Comparison of ENCODE assay signal across 11 mouse cellular contexts in genomic region chr13:58065316-58065715, GRCm38 (mm10). TPM values are rescaled to one million over a fixed set of nuclear protein-coding genes. Genes with fewer than 3 reads are reported as not detected.
DNase-seq lines count a peak whose midpoint lies in the region; ATAC-seq and TF ChIP-seq lines count a peak whose summit lies in the region.
"Had no signal": no experiment of that assay in that cellular context is flagged by ENCODE, and none has a peak within 500 bp of the region (broad histone marks: within the 10 kb centered on the region; RNA-seq: fewer than 3 reads in every experiment).

No protein-coding gene starts in this region.

- no peak for TF ChIP-seq CTCF in lung, postnatal 0 days (IDR thresholded peaks at IDR 0.05)

- peaks cover 12% of the 10 kb centered on the region; the same call in 1 of the 2 replicates for H3K36me3 ChIP-seq in heart, embryonic 10.5 days
- no peaks in the 10 kb centered on the region for H3K36me3 ChIP-seq in heart, embryonic 11.5 days (ENCODE audit: control insufficient read depth, insufficient read depth, low read length)
- no peaks in the 10 kb centered on the region for H3K36me3 ChIP-seq in lung, postnatal 0 days (ENCODE audit: insufficient read depth, low read length)
- peaks cover 6% of the 10 kb centered on the region; the same call in 1 of the 2 replicates for H3K36me3 ChIP-seq in forebrain, embryonic 13.5 days (ENCODE audit: poor library complexity, severe bottlenecking)
- H3K36me3 ChIP-seq in hindbrain, embryonic 11.5 days (ENCODE audit: control insufficient read depth, insufficient read depth, low read length): no peaks in the 10 kb centered on the region

- peak overlapping the region; percentile 83; the same call in 1 of the 2 replicates for H3K27ac ChIP-seq in heart, embryonic 10.5 days
- H3K27ac ChIP-seq in heart, embryonic 11.5 days (ENCODE audit: low read depth, low read length): no peak overlapping the region
- H3K27ac ChIP-seq in lung, postnatal 0 days (ENCODE audit: low read length): no peak overlapping the region
- H3K27ac ChIP-seq in forebrain, embryonic 13.5 days: no peak overlapping the region
- H3K27ac ChIP-seq in hindbrain, embryonic 11.5 days (ENCODE audit: low read depth, low read length): no peak overlapping the region

- H3K27me3 ChIP-seq in heart, embryonic 10.5 days (ENCODE audit: insufficient read depth, poor library complexity, severe bottlenecking): no peaks in the 10 kb centered on the region
- H3K27me3 ChIP-seq in heart, embryonic 11.5 days (ENCODE audit: control insufficient read depth, insufficient read depth, low read length): no peaks in the 10 kb centered on the region
- no peaks in the 10 kb centered on the region for H3K27me3 ChIP-seq in lung, postnatal 0 days (replicated peaks; ENCODE audit: insufficient read depth, low read length)
- no peaks in the 10 kb centered on the region for H3K27me3 ChIP-seq in forebrain, embryonic 13.5 days
- no peaks in the 10 kb centered on the region for H3K27me3 ChIP-seq in hindbrain, embryonic 11.5 days (ENCODE audit: control insufficient read depth, insufficient read depth, low read length)
- H3K27me3 ChIP-seq: embryonic facial prominence, embryonic 13.5 days; hindbrain, embryonic 13.5 days had no signal

- H3K9me3 ChIP-seq in heart, embryonic 10.5 days: no peaks in the 10 kb centered on the region
- no peaks in the 10 kb centered on the region for H3K9me3 ChIP-seq in heart, embryonic 11.5 days (replicated peaks; ENCODE audit: control insufficient read depth, low read length)
- no peaks in the 10 kb centered on the region for H3K9me3 ChIP-seq in lung, postnatal 0 days (ENCODE audit: low read length)
- H3K9me3 ChIP-seq in forebrain, embryonic 13.5 days (replicated peaks): no peaks in the 10 kb centered on the region
- no peaks in the 10 kb centered on the region for H3K9me3 ChIP-seq in hindbrain, embryonic 11.5 days (ENCODE audit: control insufficient read depth, low read length)
- H3K9me3 ChIP-seq: embryonic facial prominence, embryonic 13.5 days; hindbrain, embryonic 13.5 days had no signal

- no peak for DNase-seq in heart, embryonic 10.5 days (ENCODE audit: low spot score)
- DNase-seq in ovary, adult 18-20 months (ENCODE audit: low spot score): peak; percentile 58
- no peak for DNase-seq in ovary, postnatal 10 days (ENCODE audit: low spot score)
- DNase-seq in kidney, adult 18-20 months: peak; percentile 66
- DNase-seq in lung, postnatal 0 days (ENCODE audit: low spot score): peak; percentile 34
- no peak for DNase-seq in hindbrain, embryonic 11.5 days (ENCODE audit: low spot score)
- DNase-seq: cerebellum, adult 11 months had no signal

- peaks cover 43% of the 10 kb centered on the region for H3K4me1 ChIP-seq in heart, embryonic 10.5 days
- H3K4me1 ChIP-seq in heart, embryonic 11.5 days (ENCODE audit: control insufficient read depth, insufficient read depth, low read length): peaks cover 29% of the 10 kb centered on the region
- H3K4me1 ChIP-seq in lung, postnatal 0 days (ENCODE audit: insufficient read depth, low read depth, low read length): peaks cover 23% of the 10 kb centered on the region
- H3K4me1 ChIP-seq in forebrain, embryonic 13.5 days: 0 out of 2 replicates have a peak, but pooled peaks cover 4% of the 10 kb centered on the region
- H3K4me1 ChIP-seq in hindbrain, embryonic 11.5 days (replicated peaks; ENCODE audit: control insufficient read depth, insufficient read depth, low read length): no peaks in the 10 kb centered on the region; the same call in 1 of the 2 replicates

- WGBS in heart, embryonic 10.5 days: 75% methylated on average over 5 of the region's 5 CpGs
- 75% methylated on average over 5 of the region's 5 CpGs for WGBS in heart, embryonic 11.5 days (ENCODE audit: insufficient replicate concordance)
- WGBS in lung, postnatal 0 days: 42% methylated on average over 5 of the region's 5 CpGs
- WGBS in forebrain, embryonic 13.5 days: 85% methylated on average over 5 of the region's 5 CpGs
- 83% methylated on average over 5 of the region's 5 CpGs for WGBS in hindbrain, embryonic 11.5 days

- no peak for ATAC-seq in heart, embryonic 11.5 days (replicated peaks; ENCODE audit: insufficient number of reproducible peaks, low FRiP score, low TSS enrichment)
- no peak; the same call in 1 of the 2 replicates for ATAC-seq in lung, postnatal 0 days
- ATAC-seq in forebrain, embryonic 13.5 days: no peak
- no peak for ATAC-seq in hindbrain, embryonic 11.5 days (ENCODE audit: low FRiP score)

- H3K9ac ChIP-seq in heart, embryonic 11.5 days (ENCODE audit: low read depth, low read length): no peak overlapping the region
- H3K9ac ChIP-seq in lung, postnatal 0 days (replicated peaks; ENCODE audit: low read depth): no peak overlapping the region
- H3K9ac ChIP-seq in forebrain, embryonic 13.5 days: no peak overlapping the region
- no peak overlapping the region for H3K9ac ChIP-seq in hindbrain, embryonic 11.5 days (ENCODE audit: low read depth, low read length)
- H3K9ac ChIP-seq: embryonic facial prominence, embryonic 13.5 days; hindbrain, embryonic 13.5 days had no signal

- H3K4me2 ChIP-seq in heart, embryonic 11.5 days: no peak overlapping the region
- no peak overlapping the region for H3K4me2 ChIP-seq in lung, postnatal 0 days (replicated peaks; ENCODE audit: low read depth, low read length)
- no peak overlapping the region for H3K4me2 ChIP-seq in forebrain, embryonic 13.5 days
- H3K4me2 ChIP-seq in hindbrain, embryonic 11.5 days (replicated peaks; ENCODE audit: low read depth, low read length): no peak overlapping the region
- H3K4me2 ChIP-seq: embryonic facial prominence, embryonic 13.5 days; hindbrain, embryonic 13.5 days had no signal

- no peak overlapping the region for H3K4me3 ChIP-seq in heart, embryonic 10.5 days
- no peak overlapping the region for H3K4me3 ChIP-seq in heart, embryonic 11.5 days (ENCODE audit: low read depth, low read length)
- H3K4me3 ChIP-seq in lung, postnatal 0 days (ENCODE audit: low read depth, low read length): no peak overlapping the region
- no peak overlapping the region for H3K4me3 ChIP-seq in forebrain, embryonic 13.5 days
- no peak overlapping the region for H3K4me3 ChIP-seq in hindbrain, embryonic 11.5 days (ENCODE audit: low read depth, low read length)
- H3K4me3 ChIP-seq: embryonic facial prominence, embryonic 13.5 days; hindbrain, embryonic 13.5 days had no signal

- TF ChIP-seq EP300 in lung, postnatal 0 days (IDR thresholded peaks at IDR 0.05): no peak

RNA-seq across cellular contexts. Expression of gene Klhl3, which starts 48.1 kb away (rescaled TPM):
- 2.5 and 3.4 TPM in 2 replicates for polyA plus RNA-seq in heart, embryonic 10.5 days (2016; fragmentation: Nextera tagmentation; extraction: Ambion mirVana)
- 3.6 and 4.3 TPM in 2 replicates for polyA plus RNA-seq in heart, embryonic 11.5 days (2014; fragmentation: Nextera tagmentation; extraction: Ambion mirVana)
- polyA plus RNA-seq in lung, postnatal 0 days (2015; fragmentation: Nextera tagmentation; extraction: Ambion mirVana): 2.7 and 3.9 TPM in 2 replicates
- 5.6 and 6.7 TPM in 2 replicates for polyA plus RNA-seq in forebrain, embryonic 13.5 days (2015; fragmentation: Nextera tagmentation; extraction: Ambion mirVana)
- 3.8 and 3.9 TPM in 2 replicates for polyA plus RNA-seq in hindbrain, embryonic 11.5 days (2014; fragmentation: Nextera tagmentation; extraction: Ambion mirVana)

Comparison
In these comparisons a context has a peak if more than half of its experiments do, and no peak if none do; other contexts are left out.
1. DNase-seq: peak in ovary, adult 18-20 months (single experiment), kidney, adult 18-20 months (single experiment) and lung, postnatal 0 days (single experiment); none in heart, embryonic 10.5 days (single experiment), ovary, postnatal 10 days (single experiment) and hindbrain, embryonic 11.5 days (single experiment).